Mouse (Mus musculus) heart, embryonic 11.5 days (tissue): ENCODE measurements at regions not wholly inside any gene's neighbourhood (a gene's known extent, or its start where the extent isn't known, plus 50 kb on each side); places are given as distances from the start of the nearest gene placed in this dataset.

ENCODE experiments used
- ATAC-seq: fragments of 200-750 bp; cut with Nextera tagmentation; replicated peaks from 2 replicates; pipeline ENCODE4 v1.8.0; 2017; ENCODE audit warnings: moderate library complexity; ENCODE audit not compliant: insufficient number of reproducible peaks, low FRiP score, low TSS enrichment
- H3K27ac ChIP-seq: fragments of 300-500 bp; sonication (generic); 2 replicates; pipeline ENCODE4 v1.5.1; 2014; ENCODE audit warnings: mild to moderate bottlenecking, low read depth, low read length
- H3K27me3 ChIP-seq: fragments of 300-500 bp; sonication (generic); 2 replicates; pipeline ENCODE4 v1.6.1; 2014; ENCODE audit warnings: mild to moderate bottlenecking, low read length, mixed read lengths; ENCODE audit not compliant: control insufficient read depth, insufficient read depth
- H3K36me3 ChIP-seq: fragments of 300-500 bp; sonication (generic); 2 replicates; pipeline ENCODE4 v1.6.1; 2014; ENCODE audit warnings: mild to moderate bottlenecking, low read length, moderate library complexity, mixed read lengths; ENCODE audit not compliant: control insufficient read depth, insufficient read depth
- H3K4me1 ChIP-seq: fragments of 300-500 bp; sonication (generic); 2 replicates; pipeline ENCODE4 v1.6.1; 2014; ENCODE audit warnings: low read length; ENCODE audit not compliant: control insufficient read depth, insufficient read depth
- H3K4me2 ChIP-seq: fragments of 300-500 bp; sonication (generic); 2 replicates; pipeline ENCODE4 v1.6.1; 2014; ENCODE audit warnings: mild to moderate bottlenecking, moderate library complexity
- H3K4me3 ChIP-seq: fragments of 300-500 bp; sonication (generic); 2 replicates; pipeline ENCODE4 v1.5.1; 2014; ENCODE audit warnings: low read depth, low read length
- H3K9ac ChIP-seq: fragments of 300-500 bp; sonication (generic); 2 replicates; pipeline ENCODE4 v1.6.1; 2014; ENCODE audit warnings: mild to moderate bottlenecking, low read depth, low read length, moderate library complexity
- H3K9me3 ChIP-seq: fragments of 300-500 bp; sonication (generic); replicated peaks from 2 replicates; pipeline ENCODE4 v1.6.1; 2016; ENCODE audit warnings: low read length; ENCODE audit not compliant: control insufficient read depth
- WGBS: fragments of 180-500 bp; shearing (Covaris S2); extraction: QIAGEN DNeasy Blood & Tissue Kit; methylation state at CpG from one replicate; pipeline ENCODE4 v1.1.7; 2014; ENCODE audit not compliant: insufficient replicate concordance; 5-methylcytosine and 5-hydroxymethylcytosine counted together

DNA sequence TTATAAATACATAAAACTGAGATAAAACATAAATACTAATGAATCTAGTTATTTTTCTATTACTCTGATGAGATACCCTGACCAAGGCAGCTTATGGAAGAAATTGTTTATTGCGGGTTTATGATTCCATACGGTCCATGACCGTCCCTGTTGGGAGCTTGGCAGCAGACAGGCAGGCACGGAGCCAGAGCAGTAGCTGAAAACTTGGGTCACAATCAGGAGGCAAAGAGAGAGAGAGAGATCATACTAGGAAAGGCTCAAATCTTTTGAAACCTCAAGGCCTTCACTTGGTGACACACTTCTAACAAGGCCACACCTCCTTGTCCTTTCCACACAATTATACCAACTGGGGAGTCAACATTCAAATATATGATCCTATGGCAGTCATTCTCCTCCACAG lies 166.7 kb upstream of the Mkln1 start:
- Histone ChIP-seq H3K9ac (no peak overlapping the region), H3K27me3 (no peaks in the 10 kb centered on the region), H3K4me2 (no peak overlapping the region), H3K36me3 (no peaks in the 10 kb centered on the region), H3K4me1 (no peaks in the 10 kb centered on the region), H3K9me3 (no peaks in the 10 kb centered on the region), H3K4me3 (no peak overlapping the region), H3K27ac (no peak overlapping the region)
- ATAC-seq, result no peak
- WGBS, result 76% methylated on average over 4 of the region's 4 CpGs

DNA sequence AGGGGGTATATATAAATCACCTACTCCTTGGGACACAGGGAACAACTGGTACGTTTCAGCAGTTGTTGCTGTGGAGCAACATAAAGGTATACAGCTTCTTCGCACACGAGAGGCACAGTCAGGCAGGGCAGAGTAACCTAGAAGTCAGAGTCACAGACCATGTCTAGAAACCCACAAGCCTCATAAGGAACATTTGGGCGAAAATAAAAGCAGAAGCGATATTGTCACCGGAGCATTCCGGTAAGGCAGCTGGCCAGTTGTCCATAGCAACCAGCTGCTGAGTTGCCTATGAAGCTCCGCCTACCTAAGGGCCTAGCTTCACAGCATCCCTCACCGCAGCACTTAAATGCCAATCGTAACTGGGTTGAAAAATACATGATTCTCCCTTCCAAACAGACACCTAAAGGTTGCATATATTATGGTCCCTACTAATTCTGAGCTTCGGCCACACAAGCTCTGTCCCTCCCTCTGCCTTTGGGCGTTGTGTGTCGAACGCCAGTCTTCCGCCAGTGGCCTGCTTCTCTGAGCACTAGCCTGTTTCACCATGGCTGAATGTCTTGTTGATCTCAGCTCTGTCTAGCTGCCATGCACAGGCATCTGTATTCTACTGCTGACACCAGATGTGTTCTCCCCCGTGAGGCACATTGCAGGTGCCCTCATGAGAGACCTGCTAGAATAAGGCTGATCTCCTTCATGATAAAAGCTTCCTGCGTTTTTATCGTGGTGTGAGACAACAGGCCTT lies 165.1 kb upstream of the Mkln1 start:
- H3K27me3 ChIP-seq, result no peaks in the 10 kb centered on the region
- no peak overlapping the region for H3K4me3 ChIP-seq
- no peak for ATAC-seq
- H3K4me1 ChIP-seq, result no peaks in the 10 kb centered on the region
- H3K4me2 ChIP-seq, result no peak overlapping the region
- H3K36me3 ChIP-seq, result no peaks in the 10 kb centered on the region
- 67% methylated on average over 18 of the region's 18 CpGs for WGBS
- no peaks in the 10 kb centered on the region for H3K9me3 ChIP-seq
- H3K9ac ChIP-seq, result no peak overlapping the region
- no peak overlapping the region for H3K27ac ChIP-seq

DNA sequence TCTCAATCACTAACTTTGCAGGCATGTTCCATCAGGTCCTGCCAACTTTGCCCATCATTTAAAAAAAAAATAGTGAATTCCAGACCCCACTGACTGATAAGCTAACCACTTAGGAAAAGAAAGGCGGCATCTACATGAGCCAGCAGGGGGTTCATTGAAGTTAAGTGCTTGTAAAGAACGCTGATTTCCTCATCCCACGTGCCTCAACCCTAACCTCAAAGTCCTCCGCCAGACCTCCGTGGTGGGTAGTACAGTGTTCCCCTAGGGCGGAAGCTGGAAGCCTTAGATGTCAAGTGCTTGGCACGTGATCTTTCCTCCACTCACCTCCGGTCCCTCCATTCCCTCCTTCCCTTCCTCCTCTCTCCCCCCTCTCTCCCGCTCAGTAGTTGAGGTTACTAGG lies 158.5 kb upstream of the Mkln1 start:
- Histone ChIP-seq H3K4me1 (0 out of 2 replicates have a peak, but pooled peaks cover 3% of the 10 kb centered on the region), H3K27me3 (no peaks in the 10 kb centered on the region), H3K9me3 (no peaks in the 10 kb centered on the region), H3K36me3 (no peaks in the 10 kb centered on the region), H3K4me3 (no peak overlapping the region), H3K9ac (no peak overlapping the region), H3K27ac (no peak overlapping the region), H3K4me2 (peak overlapping the region; percentile 12; the same call in 1 of the 2 replicates)
- WGBS, result 5% methylated on average over 9 of the region's 9 CpGs
- ATAC-seq, result no peak

DNA sequence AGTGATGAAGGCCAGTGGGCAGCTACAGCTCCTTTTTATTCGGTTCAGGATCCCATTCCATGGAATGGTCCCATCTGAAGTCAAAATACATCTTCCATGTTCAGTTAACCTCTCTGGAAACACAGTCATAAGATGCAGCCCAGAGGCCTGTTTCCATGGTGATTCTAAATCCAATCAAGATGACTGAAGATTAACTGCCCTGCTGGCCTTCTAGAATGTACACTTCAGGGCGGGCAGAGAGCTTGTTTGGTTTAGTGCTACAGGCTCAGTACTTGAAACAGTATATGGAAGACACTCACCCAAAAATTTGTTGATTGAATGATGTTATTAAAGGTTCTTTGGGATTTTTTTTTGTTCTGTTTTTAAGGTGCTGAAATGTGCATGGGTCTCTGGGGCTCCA lies 148.0 kb upstream of the Mkln1 start:
- Histone ChIP-seq H3K9me3 (no peaks in the 10 kb centered on the region; the same call in 1 of the 2 replicates), H3K27me3 (no peaks in the 10 kb centered on the region), H3K4me3 (no peak overlapping the region), H3K4me2 (no peak overlapping the region), H3K9ac (no peak overlapping the region), H3K36me3 (no peaks in the 10 kb centered on the region), H3K27ac (no peak overlapping the region), H3K4me1 (no peaks in the 10 kb centered on the region)
- ATAC-seq, result no peak
- 69% methylated on average over 2 of the region's 2 CpGs for WGBS

DNA sequence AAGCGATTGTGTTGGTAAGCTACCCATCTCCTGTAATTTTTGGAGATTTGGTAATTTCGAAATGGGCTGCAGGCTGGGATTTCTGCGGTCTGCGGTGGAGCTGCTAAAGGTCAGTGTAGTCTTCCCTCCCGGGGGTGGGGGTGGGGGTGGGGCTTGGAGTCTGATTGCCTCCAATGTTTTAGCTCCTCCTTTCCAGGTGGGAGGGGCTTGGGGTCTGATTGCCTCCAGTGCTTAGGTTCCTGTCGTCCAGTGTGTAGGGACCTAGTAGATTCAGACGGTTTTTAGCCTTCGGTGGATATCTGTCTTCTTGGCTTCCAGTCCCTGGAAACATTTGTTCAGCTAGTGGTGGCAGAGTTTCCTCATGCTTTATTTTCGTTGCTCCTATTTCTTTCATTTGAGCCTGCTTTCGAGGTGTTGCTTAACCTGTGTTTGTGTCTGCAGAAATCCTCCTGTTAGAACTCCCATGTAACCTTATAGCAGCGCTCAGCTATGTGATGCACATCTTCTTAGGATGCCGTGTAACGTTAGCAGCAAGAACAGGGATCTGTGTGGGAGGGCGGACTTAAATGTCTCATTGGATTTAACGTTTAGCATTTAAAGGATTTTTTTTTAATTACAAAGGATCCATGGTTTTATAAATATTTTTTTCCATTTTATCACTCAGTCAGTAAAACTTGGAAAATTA lies 145.1 kb upstream of the Mkln1 start:
- Histone ChIP-seq H3K36me3 (no peaks in the 10 kb centered on the region), H3K27me3 (no peaks in the 10 kb centered on the region), H3K9ac (no peak overlapping the region), H3K27ac (no peak overlapping the region), H3K9me3 (no peaks in the 10 kb centered on the region; the same call in 1 of the 2 replicates), H3K4me2 (peak overlapping the region; percentile 51), H3K4me3 (no peak overlapping the region), H3K4me1 (no peaks in the 10 kb centered on the region)
- WGBS, result 22% methylated on average over 15 of the region's 15 CpGs
- no peak for ATAC-seq

DNA sequence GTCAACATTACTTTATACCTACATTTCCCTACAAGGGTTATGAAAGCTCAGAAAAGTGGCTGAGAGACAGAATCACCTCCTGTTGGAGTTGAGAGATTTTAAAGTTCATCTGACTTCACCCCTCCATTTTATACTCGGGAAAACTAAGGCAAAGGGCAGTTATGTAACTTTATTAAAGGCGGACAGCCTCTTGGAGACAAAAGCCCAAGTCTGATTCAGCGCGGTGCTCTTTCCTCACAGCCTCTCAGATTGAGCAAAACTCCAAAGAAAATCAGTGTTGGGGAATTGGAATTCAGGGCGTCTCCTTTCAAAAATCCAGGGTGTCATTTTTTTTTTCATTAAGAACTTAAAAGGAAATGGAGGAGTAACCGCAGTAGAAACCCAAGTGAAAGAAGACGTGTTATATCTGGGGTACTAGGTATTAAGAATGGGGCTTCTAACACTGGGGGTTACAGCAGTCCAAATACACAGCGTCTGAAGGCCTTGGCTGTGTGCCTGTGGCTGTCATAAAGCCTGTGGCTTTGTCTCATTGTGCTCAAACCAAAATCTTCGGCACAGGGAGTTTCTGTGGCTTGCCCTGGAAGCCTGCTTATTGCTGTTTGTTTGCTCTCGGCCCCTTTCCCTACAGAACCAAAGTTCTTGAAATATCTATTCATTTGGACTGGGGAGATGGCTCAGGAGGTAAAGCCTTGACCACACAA lies 137.7 kb upstream of the Mkln1 start:
- no peak overlapping the region for H3K4me2 ChIP-seq
- H3K4me1 ChIP-seq, result no peaks in the 10 kb centered on the region
- ATAC-seq, result no peak
- no peak overlapping the region for H3K4me3 ChIP-seq
- H3K36me3 ChIP-seq, result no peaks in the 10 kb centered on the region
- H3K9me3 ChIP-seq, result no peaks in the 10 kb centered on the region
- no peak overlapping the region for H3K27ac ChIP-seq
- 81% methylated on average over 10 of the region's 10 CpGs for WGBS
- H3K9ac ChIP-seq, result no peak overlapping the region
- H3K27me3 ChIP-seq, result no peaks in the 10 kb centered on the region

DNA sequence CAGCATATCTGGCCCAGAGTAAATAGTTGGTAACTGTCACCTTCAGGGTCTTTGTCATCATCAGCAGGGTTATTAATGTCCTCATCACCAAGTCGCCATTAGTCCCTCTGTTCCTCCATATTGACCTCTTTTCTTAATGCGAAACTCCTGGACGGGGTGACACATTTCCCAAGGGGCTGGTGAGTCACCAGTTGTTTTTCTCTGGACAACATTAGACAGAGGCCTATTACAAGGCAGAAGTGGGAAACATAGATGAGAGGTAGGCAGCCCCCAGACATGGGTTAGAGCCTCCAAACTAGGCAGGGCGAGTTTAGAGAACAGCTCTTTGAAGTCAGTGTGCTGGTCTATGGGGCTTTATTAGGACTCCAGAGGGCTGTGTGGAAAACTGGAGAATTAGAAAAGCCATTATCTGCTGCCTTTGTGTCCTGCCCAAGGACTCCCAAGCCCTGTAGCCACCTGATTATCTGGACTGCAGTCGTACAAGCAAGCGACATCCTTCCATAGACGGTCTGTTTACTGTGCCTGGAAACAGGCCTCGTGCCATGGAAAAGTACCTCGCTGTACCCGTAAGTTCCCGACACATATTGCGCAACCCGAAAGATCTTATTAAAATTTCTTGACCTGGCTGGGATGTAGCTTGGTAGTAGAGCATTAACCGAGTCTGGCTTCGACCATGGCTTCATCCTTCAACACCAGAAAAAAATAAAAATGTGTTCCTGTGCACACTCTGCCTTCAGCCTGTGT lies 136.6 kb upstream of the Mkln1 start:
- Histone ChIP-seq H3K9me3 (no peaks in the 10 kb centered on the region), H3K27ac (no peak overlapping the region), H3K36me3 (no peaks in the 10 kb centered on the region), H3K4me1 (no peaks in the 10 kb centered on the region), H3K27me3 (no peaks in the 10 kb centered on the region), H3K4me2 (no peak overlapping the region), H3K4me3 (no peak overlapping the region), H3K9ac (no peak overlapping the region)
- 82% methylated on average over 15 of the region's 15 CpGs for WGBS
- no peak for ATAC-seq

DNA sequence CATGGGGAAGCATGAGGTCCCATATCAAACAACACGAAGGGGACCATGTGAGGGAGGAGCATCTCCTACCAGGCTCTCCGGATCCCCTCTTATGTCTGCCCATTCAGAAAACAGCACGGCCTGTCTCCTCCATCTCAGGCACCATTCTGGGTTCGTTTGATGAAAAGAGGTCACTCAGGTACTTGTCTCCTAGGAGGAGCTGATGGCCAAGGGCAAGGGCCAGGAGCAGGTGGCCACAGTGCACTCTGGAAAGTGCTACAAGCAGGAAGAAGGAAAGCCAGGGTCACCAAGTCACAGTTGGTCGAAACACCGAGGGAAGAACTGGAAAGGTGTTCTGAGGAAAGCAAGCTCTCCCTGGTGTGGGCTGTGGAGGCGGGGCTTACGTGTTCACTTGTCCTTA lies 135.9 kb upstream of the Mkln1 start:
- Histone ChIP-seq H3K4me2 (no peak overlapping the region), H3K27me3 (no peaks in the 10 kb centered on the region), H3K36me3 (no peaks in the 10 kb centered on the region), H3K4me3 (no peak overlapping the region), H3K4me1 (no peaks in the 10 kb centered on the region), H3K9me3 (no peaks in the 10 kb centered on the region), H3K9ac (no peak overlapping the region), H3K27ac (no peak overlapping the region)
- WGBS, result 79% methylated on average over 8 of the region's 8 CpGs
- no peak for ATAC-seq
